Mouse (Mus musculus) liver, adult 2 months (tissue): ENCODE measurements around the gene Pip5k1b.

Experiments
- CTCF ChIP-seq: fragments of 200-500 bp; IDR thresholded peaks from 2 replicates; pipeline ENCODE4 v1.5.1; 2011; ENCODE audit warnings: low read depth, low read length, control low read depth
- POLR2A ChIP-seq: fragments of 200-500 bp; IDR thresholded peaks from 2 replicates; pipeline ENCODE4 v1.6.1; 2011; ENCODE audit warnings: low read length, control low read depth; ENCODE audit not compliant: insufficient read depth; ENCODE audit errors: extremely low read depth

GRCm38 (mm10) chr19:24534733-24535132, 20.9 kb downstream of the Pip5k1b start:
- TF ChIP-seq CTCF (no peak), POLR2A (no peak)
